12 mouse cellular contexts compared by ENCODE assay signal in the genomic region with DNA sequence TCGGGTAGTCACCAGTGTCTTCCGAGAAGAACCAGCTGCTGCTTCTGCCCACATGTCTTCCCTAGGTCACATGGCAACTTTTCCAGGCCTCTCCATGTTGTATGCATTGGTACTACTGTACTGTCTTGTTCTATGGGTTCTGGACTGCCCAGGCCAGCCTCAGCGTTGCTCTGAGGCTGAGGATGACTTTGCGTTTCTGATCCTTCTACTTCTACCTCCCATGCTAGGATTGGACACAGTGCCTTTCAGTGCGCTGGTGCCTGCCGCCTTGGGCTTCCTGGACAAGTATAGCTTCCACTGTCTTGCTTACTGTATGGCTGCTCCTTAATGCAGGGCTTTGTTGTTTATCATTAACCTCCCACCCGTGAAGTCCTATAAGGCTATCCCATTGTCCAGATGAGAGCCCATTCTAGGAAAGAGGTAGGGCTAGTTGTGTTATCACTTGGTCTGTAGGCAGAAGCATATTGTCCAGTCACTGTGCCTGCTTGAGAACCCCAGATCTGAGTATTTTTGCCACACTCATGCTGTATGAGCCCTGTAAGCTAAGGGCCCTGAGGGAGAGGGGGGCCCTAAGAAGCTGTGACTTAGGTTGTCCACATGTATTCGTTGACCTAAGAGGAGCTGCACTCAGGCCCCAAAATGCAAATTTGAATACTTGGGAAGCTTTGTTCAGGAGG. TPM values are rescaled to one million over a fixed set of nuclear protein-coding genes. Genes with fewer than 3 reads are reported as not detected.
DNase-seq lines count a peak whose midpoint lies in the region; ATAC-seq lines count a peak whose summit lies in the region.
"Had no signal": no experiment of that assay in that cellular context is flagged by ENCODE, and none has a peak within 500 bp of the region (broad histone marks: within the 10 kb centered on the region; RNA-seq: fewer than 3 reads in every experiment).

No protein-coding gene starts in this region.

- H3K27ac ChIP-seq in kidney, embryonic 16.5 days (ENCODE audit: low read length) = peak overlapping the region; percentile 33
- peak overlapping the region; percentile 89 for H3K27ac ChIP-seq in liver, embryonic 13.5 days
- H3K27ac ChIP-seq in midbrain, embryonic 12.5 days (replicated peaks) = peak overlapping the region; percentile 72
- H3K27ac ChIP-seq: heart, embryonic 15.5 days had no signal

- no peaks in the 10 kb centered on the region for H3K9me3 ChIP-seq in kidney, embryonic 16.5 days (ENCODE audit: low read length)
- H3K9me3 ChIP-seq in liver, embryonic 13.5 days (replicated peaks) = no peaks in the 10 kb centered on the region
- no peaks in the 10 kb centered on the region for H3K9me3 ChIP-seq in midbrain, embryonic 12.5 days
- H3K9me3 ChIP-seq: heart, embryonic 15.5 days had no signal

- H3K36me3 ChIP-seq in kidney, embryonic 16.5 days (ENCODE audit: insufficient read depth, low read length) = peaks cover 8% of the 10 kb centered on the region
- peaks cover 69% of the 10 kb centered on the region for H3K36me3 ChIP-seq in liver, embryonic 13.5 days
- H3K36me3 ChIP-seq in midbrain, embryonic 12.5 days = peaks cover 29% of the 10 kb centered on the region

- H3K4me2 ChIP-seq in kidney, embryonic 16.5 days (replicated peaks; ENCODE audit: low read depth, low read length) = no peak overlapping the region
- H3K4me2 ChIP-seq in liver, embryonic 13.5 days = peak overlapping the region; percentile 22; the same call in 1 of the 2 replicates
- no peak overlapping the region for H3K4me2 ChIP-seq in midbrain, embryonic 12.5 days (replicated peaks)
- H3K4me2 ChIP-seq: heart, embryonic 15.5 days had no signal

- H3K4me1 ChIP-seq in kidney, embryonic 16.5 days (ENCODE audit: insufficient read depth, low read length) = peaks cover 46% of the 10 kb centered on the region
- H3K4me1 ChIP-seq in liver, embryonic 13.5 days (replicated peaks) = peaks cover 82% of the 10 kb centered on the region
- H3K4me1 ChIP-seq in midbrain, embryonic 12.5 days = peaks cover 24% of the 10 kb centered on the region

- H3K4me3 ChIP-seq in kidney, embryonic 16.5 days (ENCODE audit: low read length) = no peak overlapping the region
- H3K4me3 ChIP-seq in liver, embryonic 13.5 days (replicated peaks) = no peak overlapping the region
- H3K4me3 ChIP-seq in midbrain, embryonic 12.5 days = no peak overlapping the region
- H3K4me3 ChIP-seq: heart, embryonic 15.5 days had no signal

- no peaks in the 10 kb centered on the region for H3K27me3 ChIP-seq in kidney, embryonic 16.5 days (ENCODE audit: insufficient read depth, low read length)
- H3K27me3 ChIP-seq in liver, embryonic 13.5 days = no peaks in the 10 kb centered on the region
- H3K27me3 ChIP-seq in midbrain, embryonic 12.5 days = no peaks in the 10 kb centered on the region
- H3K27me3 ChIP-seq: heart, embryonic 15.5 days had no signal

- ATAC-seq in kidney, embryonic 16.5 days (ENCODE audit: low FRiP score, low TSS enrichment) = no peak
- ATAC-seq in erythroid progenitor cell, adult 5-6 weeks (replicated peaks; ENCODE audit: low FRiP score, poor library complexity, severe bottlenecking) = peak; percentile 87
- peak; percentile 88 for ATAC-seq in liver, embryonic 13.5 days (ENCODE audit: low read depth)
- no peak for ATAC-seq in midbrain, embryonic 12.5 days (ENCODE audit: low FRiP score, low read depth)
- ATAC-seq: activated CD4-positive, CD25-positive, alpha-beta regulatory T cell, adult 4 months had no signal

- H3K9ac ChIP-seq in kidney, embryonic 16.5 days (replicated peaks; ENCODE audit: low read length) = no peak overlapping the region
- H3K9ac ChIP-seq in liver, embryonic 13.5 days = peak overlapping the region; percentile 62
- no peak overlapping the region for H3K9ac ChIP-seq in midbrain, embryonic 12.5 days (replicated peaks)
- H3K9ac ChIP-seq: heart, embryonic 15.5 days had no signal

- intact Hi-C loops in gastrocnemius, postnatal 36 days (cut with DNase I) = no loop called here

- no peak for DNase-seq in kidney, adult 11 months
- no peak for DNase-seq in liver, embryonic 13.5 days
- no peak for DNase-seq in gastrocnemius, postnatal 36 days
- DNase-seq in ovary, postnatal 36 days (ENCODE audit: low spot score) = no peak
- DNase-seq: embryo, embryonic 11 days; kidney, adult 8-10 months; thymus, adult 2 months had no signal

- 81% methylated on average over 8 of the region's 8 CpGs for WGBS in kidney, embryonic 16.5 days
- WGBS in liver, embryonic 13.5 days (ENCODE audit: insufficient replicate concordance) = 60% methylated on average over 8 of the region's 8 CpGs
- WGBS in midbrain, embryonic 12.5 days = 88% methylated on average over 8 of the region's 8 CpGs

RNA-seq across cellular contexts. Expression of gene Zc3h4, which starts 11.6 kb away (rescaled TPM):
- 14.8 and 14.9 TPM in 2 replicates for polyA plus RNA-seq in kidney, embryonic 16.5 days (2015; fragmentation: Nextera tagmentation; extraction: Ambion mirVana)
- 43.6 and 44.0 TPM in 2 replicates for total RNA-seq in erythroid progenitor cell, adult 5-6 weeks (2015; ENCODE audit: low replicate concordance)
- total RNA-seq in erythroid progenitor cell, adult 5-6 weeks (2017; ENCODE audit: low replicate concordance) = 89.2 and 100.0 TPM in 2 replicates
- polyA plus RNA-seq in liver, embryonic 13.5 days (2015; fragmentation: Nextera tagmentation; extraction: Ambion mirVana) = 8.2 and 8.3 TPM in 2 replicates
- 27.4 and 31.1 TPM in 2 replicates for polyA plus RNA-seq in midbrain, embryonic 12.5 days (2016; fragmentation: Nextera tagmentation; extraction: Ambion mirVana)
- total RNA-seq in gastrocnemius, postnatal 36 days (2021) = 10 to 100 TPM; 24.9 to 27.1 TPM

RNA-seq across cellular contexts. Expression of gene Sae1, which starts 24.8 kb away (rescaled TPM):
- 337 and 347 TPM in 2 replicates for polyA plus RNA-seq in kidney, embryonic 16.5 days (2015; fragmentation: Nextera tagmentation; extraction: Ambion mirVana)
- 36.5 and 43.6 TPM in 2 replicates for total RNA-seq in erythroid progenitor cell, adult 5-6 weeks (2015; ENCODE audit: low replicate concordance)
- total RNA-seq in erythroid progenitor cell, adult 5-6 weeks (2017; ENCODE audit: low replicate concordance) = 113 and 196 TPM in 2 replicates
- 144 and 161 TPM in 2 replicates for polyA plus RNA-seq in liver, embryonic 13.5 days (2015; fragmentation: Nextera tagmentation; extraction: Ambion mirVana)
- 331 and 332 TPM in 2 replicates for polyA plus RNA-seq in midbrain, embryonic 12.5 days (2016; fragmentation: Nextera tagmentation; extraction: Ambion mirVana)
- 10 to 100 TPM; 21.4 to 29.2 TPM for total RNA-seq in gastrocnemius, postnatal 36 days (2021)

RNA-seq across cellular contexts. Expression of gene Tmem160, which starts 40.2 kb away (rescaled TPM):
- 50.7 and 54.6 TPM in 2 replicates for polyA plus RNA-seq in kidney, embryonic 16.5 days (2015; fragmentation: Nextera tagmentation; extraction: Ambion mirVana)
- 6.8 and 8.0 TPM in 2 replicates for total RNA-seq in erythroid progenitor cell, adult 5-6 weeks (2015; ENCODE audit: low replicate concordance)
- total RNA-seq in erythroid progenitor cell, adult 5-6 weeks (2017; ENCODE audit: low replicate concordance) = 1.9 and 5.9 TPM in 2 replicates
- polyA plus RNA-seq in liver, embryonic 13.5 days (2015; fragmentation: Nextera tagmentation; extraction: Ambion mirVana) = 30.0 and 35.4 TPM in 2 replicates
- 46.9 and 51.1 TPM in 2 replicates for polyA plus RNA-seq in midbrain, embryonic 12.5 days (2016; fragmentation: Nextera tagmentation; extraction: Ambion mirVana)
- total RNA-seq in gastrocnemius, postnatal 36 days (2021) = 10 to 100 TPM; 35.6 to 42.6 TPM

Comparison
In these comparisons a context has a peak if more than half of its experiments do, and no peak if none do; other contexts are left out.
1. ATAC-seq: peak in erythroid progenitor cell, adult 5-6 weeks (single experiment) and liver, embryonic 13.5 days (single experiment); none in kidney, embryonic 16.5 days (single experiment) and midbrain, embryonic 12.5 days (single experiment).
2. H3K27ac ChIP-seq: peak in every context shown above with its lines; median percentile 89 in liver, embryonic 13.5 days; 72 in midbrain, embryonic 12.5 days; 33 in kidney, embryonic 16.5 days.